Mouse (Mus musculus) CD4-positive naive resting alpha-beta T cell, adult 76 days (primary cell): ENCODE data around the gene Chadl. TPM values are rescaled to one million over a fixed set of nuclear protein-coding genes. Genes with fewer than 3 reads are reported as not detected.

Source experiments
- total RNA-seq: library from RNA; stranded (reverse); gene quantifications from one replicate; pipeline ENCODE4 v1.2.4, GENCODE M21; 2023

Gene Chadl
- not detected for total RNA-seq

DNA sequence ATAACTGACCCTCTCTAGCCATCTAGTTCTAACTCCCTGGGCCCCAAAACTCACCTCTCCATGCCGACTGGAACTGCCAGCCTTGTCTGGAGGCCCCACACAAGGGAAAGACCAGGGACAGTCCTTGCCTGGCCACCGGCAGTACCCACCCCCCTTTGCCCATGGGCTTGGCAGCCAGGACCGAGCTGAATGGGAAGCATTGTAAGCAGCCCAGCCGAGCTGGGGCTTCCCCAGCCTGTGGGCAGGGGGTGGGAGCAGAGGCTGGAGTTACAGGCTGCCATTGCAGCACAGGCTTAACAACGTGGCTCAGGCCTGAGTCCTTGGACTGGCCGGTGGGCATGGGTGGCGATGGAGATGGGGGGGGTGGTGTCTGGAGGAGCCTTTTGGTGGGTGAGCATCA lies at the start of gene Chadl:
Gene Chadl, minus strand, starts transcription at position 113 of the 400 bp plus-strand sequence.

DNA sequence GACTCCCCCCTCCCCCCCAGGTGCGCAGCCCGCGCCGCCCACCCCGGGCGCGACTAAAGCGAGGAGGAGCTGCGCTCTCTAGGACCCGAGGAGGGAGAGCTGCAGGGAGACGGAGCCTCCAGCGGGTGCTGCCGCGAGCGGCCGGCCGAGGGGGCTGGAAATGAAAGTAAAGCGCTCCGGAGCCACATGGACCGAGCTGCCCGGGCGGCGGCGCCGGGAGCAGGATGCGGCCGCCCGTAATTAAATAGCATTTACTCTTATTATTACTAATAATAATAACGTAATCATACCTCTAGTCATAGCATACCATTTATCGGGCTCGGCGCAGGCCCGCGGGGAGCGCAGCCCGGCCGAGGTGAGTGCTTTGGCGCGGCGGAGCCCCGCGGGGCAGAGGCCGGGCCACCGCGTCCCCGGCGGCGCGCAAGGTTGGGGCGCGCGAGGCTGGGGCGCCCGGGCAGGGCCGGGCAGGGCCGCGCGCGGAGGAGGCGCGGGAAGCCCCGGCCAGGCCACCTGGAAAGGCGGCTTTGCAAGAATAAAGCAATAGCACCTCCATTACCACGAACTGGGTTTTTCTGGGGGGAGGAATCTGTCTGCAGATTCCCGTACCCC lies 48.0 kb upstream of the Chadl start, which contains the start of the genes Zc3h7b and Rangap1:
Gene Zc3h7b, plus strand, starts transcription at position 66 of the 609 bp plus-strand sequence.
Gene Rangap1, minus strand, starts transcription at position 539 of the 609 bp plus-strand sequence.

GRCm38 (mm10) chr15:81663697-81664561 lies 33.2 kb downstream of the Chadl start, which contains the start of gene L3mbtl2:
Gene L3mbtl2, plus strand, starts transcription at chr15:81663889.

Other genes starting within 250 kb of the Chadl start
- 96.4 TPM for gene Rbx1, start 231.0 kb downstream of the Chadl start, total RNA-seq
- 142 TPM for gene Ep300, start 111.9 kb downstream of the Chadl start, total RNA-seq
- 40.2 TPM for gene L3mbtl2, start 33.4 kb downstream of the Chadl start, total RNA-seq
- gene Zc3h7b, start 47.8 kb upstream of the Chadl start, total RNA-seq, result 19.0 TPM
- 71.0 TPM for gene Rangap1, start 48.2 kb upstream of the Chadl start, total RNA-seq
- 25.6 TPM for gene Tef, start 105.1 kb upstream of the Chadl start, total RNA-seq
- gene Tob2, start 161.5 kb upstream of the Chadl start, total RNA-seq, result 108 TPM
- gene Phf5a, start 174.6 kb upstream of the Chadl start, total RNA-seq, result 51.6 TPM
- 156 TPM for gene Aco2, start 175.0 kb upstream of the Chadl start, total RNA-seq
- 11.5 TPM for gene Polr3h, start 229.0 kb upstream of the Chadl start, total RNA-seq
- gene Csdc2, start 239.5 kb upstream of the Chadl start, total RNA-seq, result not detected